Mouse (Mus musculus): ENCODE results near the gene Akt2. TPM values are rescaled to one million over a fixed set of nuclear protein-coding genes. Genes with fewer than 3 reads are reported as not detected.

Gene Akt2
- total and polyA plus RNA-seq, 2 experiments from 2014 or later: 38.1 to 46.7 TPM

GRCm38 (mm10) chr7:27688815-27689612, 97.7 kb downstream of the Akt2 start, which contains the start of gene Zfp607b:
TSS of gene Zfp607b (plus strand) at chr7:27689340.
- under 1% methylated on average over 19 of the region's 19 CpGs for WGBS
- Histone ChIP-seq H3K4me3 (ENCODE audit: low read depth, low read length) (peak within 1 kb of the TSS; percentile 41), H3K9me3 (ENCODE audit: low read length) (no peaks in the 10 kb centered on the region), H3K4me1 (ENCODE audit: insufficient read depth, low read length) (peaks cover 4% of the 10 kb centered on the region; the same call in 1 of the 2 replicates), H3K4me2 (ENCODE audit: low read depth, low read length, poor library complexity, severe bottlenecking) (peak within 1 kb of the TSS; percentile 72), H3K27ac (ENCODE audit: low read depth, low read length) (peak within 1 kb of the TSS; percentile 73), H3K27me3 (ENCODE audit: insufficient read depth, low read length) (no peaks in the 10 kb centered on the region), H3K9ac (replicated peaks; ENCODE audit: low read length, poor library complexity, severe bottlenecking) (peak within 1 kb of the TSS; percentile 54), H3K36me3 (ENCODE audit: insufficient read depth, low read length) (no peaks in the 10 kb centered on the region)
- no peak for TF ChIP-seq CTCF (IDR thresholded peaks at IDR 0.05)
- peak; percentile 97 for ATAC-seq (ENCODE audit: low FRiP score)
- peak; percentile 97 for DNase-seq (ENCODE audit: low spot score)

Other genes starting within 250 kb of the Akt2 start
- gene Shkbp1, start 235.5 kb upstream of the Akt2 start, total RNA-seq (2014; rRNA removed): 36.3 and 42.7 TPM in 2 replicates
- gene Shkbp1, start 235.5 kb upstream of the Akt2 start, polyA plus RNA-seq (2015; fragmentation: Nextera tagmentation; extraction: Ambion mirVana): 24.1 and 25.1 TPM in 2 replicates
- gene Gm20479, start 234.1 kb upstream of the Akt2 start, total RNA-seq (2014; rRNA removed): not detected in 2 replicates
- gene Gm20479, start 234.1 kb upstream of the Akt2 start, polyA plus RNA-seq (2015; fragmentation: Nextera tagmentation; extraction: Ambion mirVana): not detected in 2 replicates
- gene Sptbn4, start 143.9 kb upstream of the Akt2 start, total RNA-seq (2014; rRNA removed): 27.1 and 36.3 TPM in 2 replicates
- 3.4 and 4.0 TPM in 2 replicates for gene Sptbn4, start 143.9 kb upstream of the Akt2 start, polyA plus RNA-seq (2015; fragmentation: Nextera tagmentation; extraction: Ambion mirVana)
- 13.7 and 19.5 TPM in 2 replicates for gene Blvrb, start 143.6 kb upstream of the Akt2 start, total RNA-seq (2014; rRNA removed)
- gene Blvrb, start 143.6 kb upstream of the Akt2 start, polyA plus RNA-seq (2015; fragmentation: Nextera tagmentation; extraction: Ambion mirVana): 15.9 and 18.3 TPM in 2 replicates
- gene Sertad3, start 117.8 kb upstream of the Akt2 start, total RNA-seq (2014; rRNA removed): 5.0 and 5.7 TPM in 2 replicates
- 4.0 and 4.3 TPM in 2 replicates for gene Sertad3, start 117.8 kb upstream of the Akt2 start, polyA plus RNA-seq (2015; fragmentation: Nextera tagmentation; extraction: Ambion mirVana)
- 9.3 and 10.5 TPM in 2 replicates for gene Sertad1, start 104.6 kb upstream of the Akt2 start, total RNA-seq (2014; rRNA removed)
- 6.9 and 7.3 TPM in 2 replicates for gene Sertad1, start 104.6 kb upstream of the Akt2 start, polyA plus RNA-seq (2015; fragmentation: Nextera tagmentation; extraction: Ambion mirVana)
- 3.2 and 3.4 TPM in 2 replicates for gene Prx, start 92.2 kb upstream of the Akt2 start, total RNA-seq (2014; rRNA removed)
- gene Prx, start 92.2 kb upstream of the Akt2 start, polyA plus RNA-seq (2015; fragmentation: Nextera tagmentation; extraction: Ambion mirVana): 1.5 and 1.9 TPM in 2 replicates
- gene Hipk4, start 68.3 kb upstream of the Akt2 start, total RNA-seq (2014; rRNA removed): 0.66 and 1.8 TPM in 2 replicates
- gene Hipk4, start 68.3 kb upstream of the Akt2 start, polyA plus RNA-seq (2015; fragmentation: Nextera tagmentation; extraction: Ambion mirVana): 0.88 and 1.0 TPM in 2 replicates
- 239 and 286 TPM in 2 replicates for gene Pld3, start 38.3 kb upstream of the Akt2 start, total RNA-seq (2014; rRNA removed)
- 275 and 319 TPM in 2 replicates for gene Pld3, start 38.3 kb upstream of the Akt2 start, polyA plus RNA-seq (2015; fragmentation: Nextera tagmentation; extraction: Ambion mirVana)
- gene 2310022A10Rik, start 38.3 kb upstream of the Akt2 start, total RNA-seq (2014; rRNA removed): 7.9 and 12.5 TPM in 2 replicates
- gene 2310022A10Rik, start 38.3 kb upstream of the Akt2 start, polyA plus RNA-seq (2015; fragmentation: Nextera tagmentation; extraction: Ambion mirVana): 29.1 and 31.0 TPM in 2 replicates
- gene Ttc9b, start 62.4 kb downstream of the Akt2 start, total RNA-seq (2014; rRNA removed): 111 and 114 TPM in 2 replicates
- gene Ttc9b, start 62.4 kb downstream of the Akt2 start, polyA plus RNA-seq (2015; fragmentation: Nextera tagmentation; extraction: Ambion mirVana): 125 and 133 TPM in 2 replicates
- 150 and 165 TPM in 2 replicates for gene Map3k10, start 83.0 kb downstream of the Akt2 start, total RNA-seq (2014; rRNA removed)
- gene Map3k10, start 83.0 kb downstream of the Akt2 start, polyA plus RNA-seq (2015; fragmentation: Nextera tagmentation; extraction: Ambion mirVana): 24.4 and 24.5 TPM in 2 replicates
- 6.5 and 10.4 TPM in 2 replicates for gene Zfp607b, start 97.8 kb downstream of the Akt2 start, total RNA-seq (2014; rRNA removed)
- 9.2 and 9.5 TPM in 2 replicates for gene Zfp607b, start 97.8 kb downstream of the Akt2 start, polyA plus RNA-seq (2015; fragmentation: Nextera tagmentation; extraction: Ambion mirVana)
- gene Zfp60, start 139.8 kb downstream of the Akt2 start, total RNA-seq (2014; rRNA removed): 32.1 and 38.6 TPM in 2 replicates
- 38.1 and 40.9 TPM in 2 replicates for gene Zfp60, start 139.8 kb downstream of the Akt2 start, polyA plus RNA-seq (2015; fragmentation: Nextera tagmentation; extraction: Ambion mirVana)
- gene Zfp626, start 215.6 kb downstream of the Akt2 start, total RNA-seq (2014; rRNA removed): 6.4 and 7.3 TPM in 2 replicates
- 0.81 and 0.88 TPM in 2 replicates for gene Zfp626, start 215.6 kb downstream of the Akt2 start, polyA plus RNA-seq (2015; fragmentation: Nextera tagmentation; extraction: Ambion mirVana)
- 6.8 and 10.1 TPM in 2 replicates for gene Zfp59, start 247.1 kb downstream of the Akt2 start, total RNA-seq (2014; rRNA removed)
- 4.7 and 5.8 TPM in 2 replicates for gene Zfp59, start 247.1 kb downstream of the Akt2 start, polyA plus RNA-seq (2015; fragmentation: Nextera tagmentation; extraction: Ambion mirVana)

All from midbrain, postnatal 0 days (tissue).